Mouse (Mus musculus): ENCODE measurements around the gene Tmprss9.
"Not testable (repeated sequence)": the region's sequence is repeated elsewhere in the genome, so short reads cannot be mapped to it uniquely, and the experiment has no call there.

The Tmprss9 gene

DNA sequence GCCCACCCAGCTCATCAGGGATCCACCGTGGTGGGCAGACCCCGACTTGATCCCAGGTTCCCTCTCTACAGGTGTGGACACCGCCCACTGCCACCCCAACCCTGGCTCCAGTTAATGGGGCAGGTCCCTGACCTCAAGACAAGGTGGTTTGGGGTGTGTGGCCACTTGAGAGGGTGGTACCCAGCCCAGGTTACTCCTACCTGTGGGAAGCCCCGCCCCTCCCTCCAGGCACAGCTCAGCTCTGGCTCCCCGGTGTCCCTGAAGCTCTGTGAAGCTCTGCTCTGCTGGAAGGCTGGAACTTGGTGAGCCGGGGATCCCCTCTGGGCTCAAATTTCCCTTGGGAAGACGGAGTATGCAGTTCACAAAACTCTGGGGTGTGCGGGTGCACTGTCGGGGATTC, at the start of gene Tmprss9:
Gene Tmprss9, plus strand, starts transcription at position 268 of the 400 bp plus-strand sequence.
- peak; percentile 17 to 25 for DNase-seq

DNA sequence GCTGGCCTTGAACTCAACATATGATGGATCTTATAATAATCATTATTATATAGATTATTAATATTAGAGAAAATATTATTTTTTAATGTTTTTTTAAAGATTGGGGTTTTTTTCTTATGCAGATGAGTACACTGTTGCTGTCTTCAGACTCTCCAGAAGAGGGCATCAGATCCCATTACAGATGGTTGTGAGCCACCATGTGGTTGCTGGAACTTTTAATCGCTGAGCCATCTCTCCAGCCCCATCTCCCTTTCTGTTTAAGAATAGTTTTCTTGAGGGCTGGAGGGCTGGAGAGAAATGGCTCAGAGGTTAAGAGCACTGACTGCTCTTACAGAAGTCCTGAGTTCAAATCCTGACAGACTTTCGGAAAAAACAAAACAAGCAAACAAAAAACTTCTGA, 49.7 kb upstream of the Tmprss9 start:
- no peak for DNase-seq

DNA sequence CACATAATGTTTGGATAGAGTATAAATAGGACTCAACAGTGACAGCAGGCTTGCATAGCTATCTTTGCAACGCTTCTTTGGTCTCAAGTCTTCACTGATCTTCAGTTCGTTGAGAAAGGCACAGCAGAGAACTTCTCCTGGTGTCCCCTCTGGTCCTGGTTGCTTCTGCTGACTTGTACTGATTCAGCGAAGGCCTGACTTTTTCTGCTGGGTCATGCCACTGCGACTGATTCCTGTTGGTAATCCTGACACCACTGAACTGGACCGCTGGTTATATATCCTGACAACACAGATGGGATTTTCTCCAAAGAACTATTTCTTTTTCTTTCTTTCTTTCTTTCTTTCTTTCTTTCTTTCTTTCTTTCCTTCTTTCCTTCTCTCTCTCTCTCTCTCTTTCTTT, 49.1 kb upstream of the Tmprss9 start:
- no peak for DNase-seq

DNA sequence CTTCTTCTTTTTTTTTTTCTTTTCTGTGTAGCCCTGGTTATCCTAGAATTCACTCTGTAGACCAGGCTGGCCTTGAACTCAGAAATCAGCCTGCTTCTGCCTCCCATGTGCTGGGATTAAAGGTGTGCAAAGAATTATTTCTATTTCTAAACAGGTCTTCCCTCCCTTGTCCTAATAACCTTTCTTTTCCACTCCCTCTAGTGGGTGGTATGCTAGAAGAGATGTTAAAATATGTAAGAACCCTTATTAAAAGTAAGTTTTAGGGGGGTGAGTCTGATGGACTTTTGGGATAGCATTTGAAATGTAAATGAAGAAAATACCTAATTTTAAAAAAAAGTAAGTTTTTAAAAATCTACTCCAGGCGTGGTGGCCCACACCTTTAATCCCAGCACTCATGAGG, 48.3 kb upstream of the Tmprss9 start:
- DNase-seq, result no peak

DNA sequence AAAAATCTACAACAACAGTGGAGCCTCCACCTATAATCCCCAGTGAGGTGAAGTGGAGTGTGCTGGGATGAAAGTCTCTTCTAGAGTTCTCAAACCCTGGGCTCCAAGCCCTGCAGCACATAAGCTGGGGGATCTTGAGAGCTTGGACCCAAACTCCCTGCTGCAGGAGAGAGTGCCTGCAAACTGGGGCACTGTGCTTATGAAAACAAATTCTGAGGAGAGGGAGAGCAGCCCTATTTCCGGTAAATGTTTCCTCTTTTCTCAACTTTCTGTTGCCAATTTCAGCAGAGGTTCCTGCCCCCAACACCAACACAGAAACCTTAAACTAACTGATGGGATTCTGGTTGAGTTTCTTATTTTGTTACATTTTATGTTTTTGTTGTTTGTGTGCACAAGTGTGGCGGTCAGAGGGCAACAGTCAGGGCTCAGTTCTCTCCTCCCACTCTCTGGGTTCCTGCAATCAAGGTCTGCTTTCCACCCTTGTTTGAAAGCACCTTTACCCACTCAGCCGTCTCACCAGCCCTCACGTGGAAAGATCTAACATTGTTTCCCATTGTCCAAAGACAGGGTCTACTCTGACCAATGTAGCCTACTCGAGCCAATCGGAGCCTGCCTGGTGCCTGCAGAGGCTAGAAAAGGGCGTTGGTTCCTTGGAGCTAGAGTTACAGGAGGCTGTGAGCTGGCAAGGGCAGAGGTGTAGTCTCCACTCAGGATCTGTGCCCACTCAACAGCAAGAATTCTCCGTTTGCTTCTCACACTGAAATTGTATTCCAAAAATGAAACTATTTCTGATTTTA, 47.6 kb upstream of the Tmprss9 start:
- DNase-seq, result no peak

DNA sequence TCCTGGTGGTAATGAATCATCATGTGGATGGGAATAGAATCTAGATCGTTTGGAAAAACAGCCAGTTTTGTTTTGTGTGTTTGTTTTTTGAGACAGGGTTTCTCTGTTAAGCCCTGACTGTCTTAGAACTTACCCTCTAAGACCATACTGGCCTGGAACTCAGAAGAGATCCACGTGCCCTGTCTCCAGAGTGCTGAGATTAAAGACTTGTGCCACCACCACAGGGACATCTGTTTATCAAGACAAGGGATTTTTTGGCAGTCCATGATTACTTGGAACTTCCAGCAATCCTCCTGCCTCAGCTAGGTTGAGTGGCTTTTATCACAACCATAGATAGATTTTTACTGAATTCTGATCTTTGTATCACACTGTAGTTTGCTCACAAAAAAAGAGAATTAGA, 46.8 kb upstream of the Tmprss9 start:
- no peak for DNase-seq

DNA sequence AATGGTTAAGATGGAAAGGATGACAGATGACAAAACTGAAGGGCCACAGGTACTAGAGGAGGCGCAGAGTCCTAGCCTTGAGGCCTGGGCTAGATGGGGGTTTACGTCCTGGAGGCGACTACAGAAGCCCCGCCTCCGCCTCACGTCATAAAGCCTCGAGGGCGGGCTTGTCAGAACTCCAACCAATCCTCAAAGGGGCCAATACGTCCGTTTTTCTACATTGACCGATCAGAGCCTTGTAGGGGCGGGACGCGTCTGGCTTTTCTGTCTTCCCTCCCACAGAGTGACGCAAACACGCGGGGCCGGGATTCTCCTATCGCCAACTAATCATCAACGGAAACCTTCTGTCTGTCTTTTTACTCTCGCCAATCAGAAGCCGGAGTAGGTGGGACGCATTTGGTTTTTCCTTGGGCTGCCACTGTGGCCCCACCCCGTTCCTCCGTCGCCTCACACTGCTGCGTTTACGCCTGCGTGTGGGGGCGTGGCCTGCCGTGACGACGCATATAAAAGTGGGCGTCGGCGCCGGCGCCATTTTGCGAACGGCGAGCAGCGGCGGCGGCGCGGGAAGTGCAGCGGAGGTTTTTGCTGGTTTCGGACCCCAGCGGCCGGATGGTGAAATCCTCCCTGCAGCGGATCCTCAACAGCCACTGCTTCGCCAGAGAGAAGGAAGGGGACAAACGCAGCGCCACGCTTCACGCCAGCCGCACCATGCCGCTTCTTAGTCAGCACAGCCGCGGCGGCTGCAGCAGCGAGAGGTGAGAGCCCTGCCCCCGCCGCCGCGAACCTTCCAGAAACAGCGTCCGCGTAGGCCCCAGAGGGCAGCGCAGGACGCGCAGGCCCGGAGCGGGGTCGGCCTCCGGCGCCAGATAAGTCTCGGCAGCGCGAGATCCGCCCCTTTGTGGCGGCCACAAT, 45.2 kb upstream of the Tmprss9 start, which contains the start of gene Oaz1:
Gene Oaz1, plus strand, starts transcription at position 506 of the 912 bp plus-strand sequence.
- peak; percentile 100 for DNase-seq

DNA sequence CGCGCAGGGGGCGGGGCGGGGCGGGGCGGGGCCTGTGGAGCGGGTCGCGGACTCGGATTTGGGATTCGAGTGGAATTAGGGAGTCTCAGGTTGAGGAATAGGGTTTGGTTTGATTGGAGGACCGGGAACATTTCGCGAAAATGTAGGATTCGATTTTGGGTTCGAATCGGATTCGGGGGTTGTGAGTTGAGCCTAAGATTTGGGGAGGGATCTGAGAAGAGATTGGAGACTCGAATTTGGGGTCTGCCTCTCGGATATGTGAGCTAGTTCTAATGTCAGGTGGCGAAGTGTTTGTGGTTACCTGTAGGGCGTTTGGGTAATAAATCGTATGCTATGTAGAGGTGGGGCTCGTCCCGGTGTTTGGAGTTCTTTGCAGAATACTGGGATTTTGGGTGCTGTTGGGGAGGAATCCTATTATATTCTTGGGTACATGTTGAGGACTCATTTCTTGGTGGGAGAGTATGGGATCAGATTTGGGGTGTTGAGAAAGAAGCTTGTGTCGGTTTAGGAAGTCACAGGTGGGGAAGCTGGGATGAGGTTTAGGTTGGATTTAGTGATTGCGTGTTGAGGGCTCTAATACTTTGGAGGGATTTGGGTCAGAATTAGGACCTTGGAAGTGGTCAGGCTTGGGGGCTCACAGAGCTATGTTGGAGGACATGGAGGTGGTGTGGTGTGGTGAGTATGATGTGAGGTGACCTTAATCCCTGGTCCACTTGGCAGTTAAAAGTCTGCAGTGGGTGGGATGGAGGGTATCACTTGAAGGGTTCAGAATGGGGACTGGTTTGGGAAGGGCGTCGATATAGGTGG, 44.4 kb upstream of the Tmprss9 start:
- no peak for DNase-seq

DNA sequence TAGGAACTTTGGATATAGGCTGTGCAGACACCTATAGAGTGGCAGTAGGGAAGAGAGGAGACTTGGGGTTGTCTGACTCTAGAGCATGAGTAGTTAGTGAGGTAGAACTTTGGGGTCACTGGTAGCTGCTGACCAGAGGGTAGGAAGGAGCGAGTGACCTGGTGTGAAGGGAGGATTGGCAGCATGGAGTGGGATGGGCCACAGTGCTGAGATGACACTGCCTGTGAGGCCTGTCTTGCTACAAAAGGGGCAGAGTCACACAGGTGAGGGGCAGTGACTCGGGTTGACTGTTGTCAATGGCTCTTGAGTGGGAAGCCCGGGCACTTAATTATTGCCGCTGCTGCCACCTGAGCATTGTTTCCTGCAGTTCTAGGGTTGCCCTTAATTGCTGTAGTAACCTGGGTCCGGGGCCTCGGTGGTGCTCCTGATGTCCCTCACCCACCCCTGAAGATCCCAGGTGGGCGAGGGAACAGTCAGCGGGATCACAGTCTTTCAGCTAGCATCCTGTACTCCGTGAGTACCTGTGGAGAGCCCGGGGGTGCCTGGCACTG, 43.7 kb upstream of the Tmprss9 start:
- no peak for DNase-seq

DNA sequence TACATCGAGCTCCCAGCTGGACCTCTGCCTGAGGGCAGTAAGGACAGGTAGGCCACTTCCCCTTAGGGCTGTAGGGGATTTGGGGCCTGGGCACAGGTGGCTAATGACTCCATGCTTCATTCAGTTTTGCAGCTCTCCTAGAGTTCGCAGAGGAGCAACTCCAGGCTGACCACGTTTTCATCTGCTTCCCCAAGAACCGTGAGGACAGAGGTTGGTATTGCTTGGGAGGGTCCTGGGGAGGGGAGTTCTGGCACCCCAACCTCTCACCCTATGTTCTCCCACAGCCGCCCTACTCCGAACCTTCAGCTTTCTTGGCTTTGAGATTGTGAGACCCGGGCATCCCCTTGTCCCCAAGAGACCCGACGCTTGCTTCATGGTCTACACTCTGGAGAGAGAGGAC, 43.1 kb upstream of the Tmprss9 start:
- DNase-seq, result not testable (repeated sequence)

DNA sequence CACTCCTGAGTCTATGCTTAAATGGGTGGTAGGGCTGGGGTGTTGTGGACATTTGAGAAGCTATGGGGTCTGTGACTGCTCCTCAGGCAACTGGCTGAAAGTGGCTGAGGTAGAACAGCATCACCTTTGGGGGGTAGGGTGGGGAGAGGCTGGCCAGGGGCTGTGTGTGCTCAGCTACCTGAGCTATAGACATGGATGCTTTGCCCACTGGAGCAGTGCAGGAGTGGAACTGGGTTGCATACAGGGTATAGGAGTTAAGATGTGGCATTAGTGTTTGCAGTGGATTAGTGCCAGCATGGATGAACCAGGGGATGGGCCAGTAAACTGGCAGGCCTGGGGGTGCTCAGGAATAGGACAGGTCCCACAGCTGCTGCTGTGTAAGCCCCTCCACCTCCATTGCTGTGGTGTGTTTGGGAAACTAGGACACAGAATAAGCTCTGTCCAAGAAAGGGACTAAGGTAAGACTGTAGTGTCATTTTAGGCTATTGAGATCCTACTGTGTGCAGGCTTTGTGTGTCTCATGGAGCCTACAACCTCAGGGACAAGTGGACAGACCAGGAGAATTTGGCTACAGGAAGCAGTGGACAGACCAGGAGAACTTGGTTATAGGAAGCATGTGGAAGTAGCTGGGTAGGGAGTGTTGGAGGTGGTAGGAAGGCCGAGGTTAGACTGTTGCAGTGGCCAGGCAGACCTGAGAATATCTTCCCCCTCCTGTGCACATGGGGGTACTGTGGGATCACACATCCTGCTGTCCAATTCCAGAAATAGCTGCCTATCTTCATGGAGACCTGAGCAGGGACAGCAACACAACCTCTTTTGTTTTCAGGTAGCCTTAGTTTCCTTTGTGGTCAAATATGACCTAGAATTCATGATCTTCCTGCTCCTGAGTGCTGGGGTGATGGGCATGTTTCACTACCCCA, 42.0 kb upstream of the Tmprss9 start:
- no peak for DNase-seq

DNA sequence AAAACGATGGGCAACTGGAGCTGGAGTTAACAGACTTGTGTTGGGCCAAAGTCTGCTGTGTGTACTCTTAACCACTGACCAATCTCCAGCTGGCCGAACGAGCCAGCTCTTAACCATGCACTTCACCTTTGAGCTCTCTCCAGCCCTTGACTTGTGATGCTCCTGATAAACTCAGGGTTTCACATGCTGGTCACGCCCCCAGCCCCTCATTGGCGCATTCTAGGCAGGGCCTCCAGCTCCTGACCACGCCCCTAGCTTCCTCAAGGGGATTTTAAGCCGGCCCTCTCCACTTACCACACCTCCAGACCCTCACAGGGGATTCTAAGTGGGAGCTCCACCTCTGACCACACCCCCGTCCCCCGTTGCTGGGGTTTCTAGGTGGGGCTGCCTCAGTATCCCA, 40.5 kb upstream of the Tmprss9 start:
- peak; percentile 84 to 88 for DNase-seq

DNA sequence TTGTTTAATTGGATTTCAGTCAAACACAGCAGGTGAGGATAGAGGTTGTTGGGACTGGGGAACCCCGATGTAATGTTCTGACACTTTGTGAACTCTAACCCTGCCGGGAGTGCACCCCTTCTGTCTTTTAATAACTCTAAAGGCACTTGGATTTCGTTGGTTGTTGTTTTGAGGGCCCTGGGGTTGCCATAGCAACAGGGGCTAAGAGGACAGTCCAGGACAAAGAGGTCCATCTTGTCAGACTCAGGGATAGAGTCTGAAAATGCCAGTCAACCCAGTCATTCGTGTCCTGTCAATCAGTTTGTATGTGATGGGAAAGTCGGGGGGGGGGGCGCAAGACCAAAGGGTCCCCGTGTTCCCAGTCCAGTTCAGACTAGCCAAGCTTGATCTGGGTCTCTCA, 38.8 kb upstream of the Tmprss9 start:
- no peak for DNase-seq

DNA sequence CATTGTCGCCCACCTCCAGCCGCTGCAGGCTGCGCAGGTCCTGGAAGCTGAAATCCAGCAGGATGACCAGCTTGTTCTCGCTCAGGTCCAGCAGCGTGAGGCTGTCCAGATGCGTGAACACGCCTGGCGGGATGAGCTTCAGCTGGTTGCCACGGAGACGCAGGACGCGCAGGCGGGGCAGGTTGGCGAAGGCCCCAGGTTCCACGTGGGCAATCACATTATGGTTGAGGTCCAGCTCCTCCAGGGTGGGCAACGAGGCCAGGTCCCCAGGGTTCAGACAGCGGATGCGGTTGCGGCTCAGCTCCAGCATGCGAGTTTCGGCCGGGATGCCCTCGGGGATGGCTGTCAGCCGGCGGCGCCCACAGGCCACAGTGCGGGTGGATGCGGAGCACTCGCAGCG, 36.0 kb upstream of the Tmprss9 start:
- DNase-seq, result no peak

DNA sequence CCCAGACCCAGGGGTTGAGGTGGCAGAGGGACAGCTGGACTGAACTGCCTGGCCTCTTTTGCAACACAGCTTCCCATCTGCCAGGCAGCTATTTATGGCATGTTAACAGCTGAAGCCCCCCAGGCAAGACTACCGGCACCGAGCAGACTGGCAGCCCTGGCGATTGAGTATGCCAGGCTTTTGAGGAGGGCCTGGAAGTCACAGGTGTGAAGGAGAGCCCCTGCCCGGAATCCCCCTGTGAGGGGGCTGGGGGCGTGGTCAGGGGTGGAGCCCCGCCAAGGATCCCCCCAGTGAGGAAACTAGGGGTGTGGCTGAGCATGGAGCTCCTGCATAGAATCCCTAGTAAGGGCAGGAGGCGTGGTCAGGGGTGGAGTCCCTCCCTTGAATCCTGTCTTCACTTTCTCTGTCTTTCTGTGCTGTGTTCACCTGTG, 34.7 kb upstream of the Tmprss9 start:
- no peak for DNase-seq

DNA sequence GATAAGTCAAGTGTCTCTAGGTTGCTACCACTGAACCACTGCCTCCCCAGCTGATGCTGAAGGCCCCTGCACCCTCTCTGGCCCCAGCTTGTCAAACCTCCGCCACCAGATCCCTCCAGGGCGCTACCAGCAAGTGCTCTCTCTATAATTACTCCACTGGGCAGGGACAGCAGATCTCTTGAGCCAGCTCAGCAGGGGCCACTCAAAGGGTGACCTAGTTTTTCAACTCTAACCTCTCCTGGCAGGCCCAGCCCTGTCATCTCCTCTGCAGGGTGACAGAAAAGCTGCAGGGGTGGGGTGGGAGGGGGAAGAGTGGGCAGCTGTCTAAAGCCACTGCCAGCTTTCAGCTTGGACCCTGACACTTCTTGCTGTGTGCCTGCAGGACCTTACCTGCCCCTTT, 33.8 kb upstream of the Tmprss9 start:
- no peak for DNase-seq

DNA sequence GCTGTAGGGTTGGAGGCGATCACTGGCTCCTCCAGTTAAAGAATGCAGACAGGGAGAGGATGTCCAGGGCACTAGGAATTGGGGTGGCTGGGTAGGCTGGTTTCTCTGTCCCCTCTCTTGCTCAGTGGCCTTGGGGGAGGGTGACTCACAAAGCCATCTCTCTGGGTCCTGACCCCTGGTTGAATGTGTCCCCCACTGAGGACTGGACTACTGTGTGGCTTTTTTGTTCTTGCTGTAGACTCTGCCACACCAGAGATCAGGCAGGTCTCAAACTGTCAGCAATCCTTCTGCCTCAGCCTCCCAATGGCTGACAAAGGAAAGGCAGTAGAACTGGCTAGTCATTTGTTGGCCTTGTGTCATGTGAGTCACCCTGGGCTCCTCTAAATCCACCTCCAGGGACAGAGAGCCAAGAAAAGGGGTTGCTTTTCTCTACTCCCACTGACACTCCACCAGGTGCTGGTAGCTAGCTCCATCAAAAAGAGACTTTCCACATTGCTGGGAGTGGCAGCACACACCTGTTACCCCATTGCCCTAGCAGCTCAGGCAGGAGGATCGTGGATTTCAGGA, 33.2 kb upstream of the Tmprss9 start:
- no peak for DNase-seq

DNA sequence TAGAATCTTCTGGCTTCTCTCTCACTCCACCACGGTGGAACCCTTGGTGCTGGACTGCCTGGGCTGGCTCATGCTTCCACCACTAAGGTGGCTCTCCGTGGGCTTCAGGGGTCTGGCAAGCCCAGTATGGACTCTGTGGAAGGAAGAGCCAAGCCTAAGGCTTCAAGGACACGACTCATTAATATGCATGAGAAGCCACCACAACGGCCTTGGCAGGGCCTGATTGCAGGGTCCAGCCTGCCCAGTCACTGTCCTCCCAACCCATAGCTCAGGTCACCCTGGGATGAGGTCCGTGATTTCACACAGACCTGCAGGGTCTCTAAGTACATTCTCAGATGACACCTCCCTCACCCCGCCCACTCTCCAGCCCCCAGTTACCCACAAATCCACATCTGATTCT, 31.8 kb upstream of the Tmprss9 start:
- DNase-seq, result no peak

DNA sequence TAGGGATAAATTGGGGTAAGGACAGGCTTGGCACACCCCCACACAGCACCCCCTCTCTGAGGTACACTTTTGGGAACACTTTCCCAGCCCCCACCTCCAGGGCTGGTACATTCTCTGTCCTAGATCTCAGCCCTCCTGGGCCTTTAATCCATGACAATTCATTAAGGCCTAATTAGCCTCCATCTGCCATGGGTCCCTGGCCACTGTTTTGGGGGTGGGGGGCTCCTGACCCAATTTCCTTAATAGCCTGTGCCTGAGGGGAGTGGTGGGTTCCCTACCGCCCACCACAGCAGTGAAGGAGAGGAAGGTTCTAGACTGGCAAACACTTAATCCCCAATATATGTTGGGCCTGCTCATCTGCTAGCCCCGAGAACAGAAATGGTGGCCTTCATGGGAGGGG, 30.0 kb upstream of the Tmprss9 start:
- DNase-seq, result no peak

DNA sequence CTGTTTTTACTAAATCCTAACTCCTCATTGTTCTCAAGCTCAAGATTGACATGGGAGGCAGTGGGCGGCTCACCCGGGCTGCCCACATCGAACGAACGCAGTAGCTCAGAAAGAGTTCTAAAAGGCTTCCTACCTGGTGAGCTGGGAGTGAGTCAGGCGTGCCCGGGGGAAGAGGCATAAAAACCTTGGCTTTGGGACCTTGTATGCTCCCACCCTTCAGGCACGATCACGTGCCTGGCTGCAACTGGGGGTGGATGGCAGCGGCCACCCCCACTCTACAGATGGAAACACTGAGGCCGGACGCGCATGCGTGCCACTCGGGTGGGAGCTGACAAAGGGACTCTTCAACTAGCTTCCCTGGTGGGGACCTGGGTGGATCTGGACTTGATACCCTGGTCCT, 29.3 kb upstream of the Tmprss9 start:
- no peak for DNase-seq

All from kidney, adult 8-10 months (tissue).